Mouse (Mus musculus) C2C12 (cell line): ENCODE results near the gene Colgalt1. TPM values are rescaled to one million over a fixed set of nuclear protein-coding genes. Genes with fewer than 3 reads are reported as not detected.

Experiments used
- H3K27me3 ChIP-seq: one replicate; pipeline ENCODE4 v1.6.1; 2011; ENCODE audit not compliant: control insufficient read depth, insufficient read depth, insufficient read length
- H3K36me3 ChIP-seq: one replicate; pipeline ENCODE4 v1.6.1; 2011; ENCODE audit not compliant: control insufficient read depth, insufficient read depth
- H3K4me3 ChIP-seq: one replicate; pipeline ENCODE4 v1.5.1; 2011; ENCODE audit warnings: mild to moderate bottlenecking, control low read depth; ENCODE audit not compliant: poor library complexity, insufficient read depth, severe bottlenecking
- H3K79me2 ChIP-seq: one replicate; pipeline ENCODE4 v1.6.1; 2011; ENCODE audit not compliant: control insufficient read depth, insufficient read depth
- H3K79me3 ChIP-seq: one replicate; pipeline ENCODE4 v1.6.1; 2011; ENCODE audit warnings: low read depth, control low read depth
- H3ac ChIP-seq: one replicate; pipeline ENCODE3; 2011; ENCODE audit warnings: low read depth; ENCODE audit not compliant: control insufficient read depth, insufficient read length
- CEBPB ChIP-seq: IDR thresholded peaks from one replicate; pipeline ENCODE4 v1.6.1; 2011; ENCODE audit warnings: low read depth, mild to moderate bottlenecking, control low read depth, moderate library complexity
- CTCF ChIP-seq: IDR thresholded peaks from one replicate; pipeline ENCODE4 v1.5.1; 2011; ENCODE audit not compliant: control insufficient read depth, insufficient read depth, insufficient read length
- FOSL1 ChIP-seq: IDR thresholded peaks from one replicate; pipeline ENCODE4 v1.8.0; 2011; ENCODE audit warnings: mild to moderate bottlenecking, low read length; ENCODE audit not compliant: poor library complexity, insufficient read depth, severe bottlenecking
- MAX ChIP-seq: IDR thresholded peaks from one replicate; pipeline ENCODE4 v1.6.1; 2011; ENCODE audit warnings: mild to moderate bottlenecking, control low read depth
- MYOD1 ChIP-seq: IDR thresholded peaks from one replicate; pipeline ENCODE4 v1.6.1; 2011; ENCODE audit warnings: low read depth; ENCODE audit not compliant: control insufficient read depth, insufficient read length
- MYOG ChIP-seq: IDR thresholded peaks from one replicate; pipeline ENCODE4 v1.6.1; 2011; ENCODE audit not compliant: control insufficient read depth, insufficient read length; ENCODE audit errors: extremely low read depth
- USF1 ChIP-seq: IDR thresholded peaks from one replicate; pipeline ENCODE4 v1.6.1; 2011; ENCODE audit warnings: low read depth, mild to moderate bottlenecking, control low read depth, moderate library complexity
- polyA plus RNA-seq: library from polyadenylated mRNA; unstranded; fragments of >200 nt; fragmentation: generic; extraction: Trizol; gene quantifications from one replicate; pipeline ENCODE4 v1.2.1, GENCODE M21; 2012; ENCODE audit warnings: missing spikeins

The Colgalt1 gene
- polyA plus RNA-seq, 1 experiment = 72.3 TPM

DNA sequence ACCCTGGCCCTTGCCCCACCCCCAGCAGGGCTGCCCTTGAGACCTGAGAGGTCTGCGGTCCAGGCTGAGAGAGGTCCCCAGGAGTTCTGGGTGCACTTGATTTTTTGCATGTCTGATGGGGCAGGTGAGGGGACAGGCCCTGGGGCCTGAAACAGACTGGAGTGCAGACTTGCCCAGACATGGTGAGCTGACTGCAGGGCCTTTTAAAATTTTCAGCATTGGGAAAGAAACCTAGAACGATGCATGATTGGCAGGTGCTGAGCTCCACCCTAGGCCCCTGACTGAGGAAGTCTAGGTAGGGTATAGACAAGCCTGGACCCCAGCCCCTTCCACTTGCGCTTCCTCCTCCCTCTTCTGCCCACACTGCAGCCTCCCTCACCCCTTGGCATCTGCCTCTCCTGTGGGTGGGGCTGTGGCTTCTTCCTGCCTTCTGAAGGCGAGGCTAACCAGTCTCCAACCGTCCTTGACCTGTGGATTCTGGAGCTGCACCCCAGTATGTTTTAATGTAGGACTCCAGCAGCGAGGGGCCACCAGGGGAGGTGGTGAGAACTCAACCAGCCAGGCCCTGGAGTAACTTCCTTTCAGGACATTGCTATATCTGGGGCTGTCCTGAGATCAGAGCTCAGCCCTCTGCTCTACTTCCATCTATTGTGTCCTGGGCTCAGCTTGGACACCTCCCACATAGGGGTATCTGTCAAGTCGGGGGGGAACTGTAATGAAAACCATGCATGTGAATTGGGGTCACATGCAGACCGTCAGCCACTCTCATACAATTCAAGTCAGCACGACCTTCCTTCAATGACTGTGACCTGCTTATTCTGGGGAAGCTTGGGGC is 16.7 kb downstream of the Colgalt1 start:
- no peak for TF ChIP-seq MYOG
- no peak for TF ChIP-seq CEBPB
- H3K36me3 ChIP-seq = peaks cover 34% of the 10 kb centered on the region
- no peaks in the 10 kb centered on the region for H3K79me2 ChIP-seq
- H3K27me3 ChIP-seq = no peaks in the 10 kb centered on the region
- no peak overlapping the region for H3ac ChIP-seq
- H3K4me3 ChIP-seq = no peak overlapping the region
- H3K79me3 ChIP-seq = no peaks in the 10 kb centered on the region

DNA sequence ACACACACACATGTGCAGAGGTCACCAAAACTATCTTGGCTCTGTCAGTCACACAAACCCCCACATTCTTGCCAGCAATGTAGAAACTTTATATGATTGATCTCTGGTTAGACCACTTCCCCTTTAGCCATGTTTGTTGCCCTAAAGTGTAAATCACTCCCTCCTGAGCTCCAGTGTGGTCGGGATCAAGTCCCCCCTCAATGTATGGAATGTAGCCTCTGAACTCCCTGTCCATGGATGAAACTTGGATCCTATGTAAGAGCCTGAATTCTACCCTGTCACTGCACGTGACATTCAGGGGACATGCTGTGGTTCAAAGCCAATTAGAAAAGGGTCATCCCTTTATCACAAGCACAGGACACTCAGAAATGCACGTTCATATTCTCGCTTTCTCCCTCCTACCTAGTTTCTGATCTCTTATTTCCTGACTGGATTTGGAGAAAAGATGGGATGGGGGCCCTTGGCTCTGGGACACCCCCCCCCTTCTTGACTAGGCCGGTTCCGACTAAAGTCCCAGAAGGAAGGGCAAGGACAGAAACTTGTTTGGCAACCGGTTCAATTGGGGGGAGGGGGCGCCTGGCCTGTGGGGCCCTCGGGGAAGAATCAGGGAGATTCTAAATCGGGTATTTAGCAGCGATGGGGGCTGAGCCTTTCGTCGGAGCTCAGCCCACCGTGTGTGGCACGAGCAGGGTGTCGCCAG is 17.7 kb downstream of the Colgalt1 start:
- H3K27me3 ChIP-seq = no peaks in the 10 kb centered on the region
- TF ChIP-seq MAX (no peak), MYOG (no peak), FOSL1 (no peak), USF1 (no peak), CTCF (no peak), CEBPB (no peak), MYOD1 (no peak)
- H3K36me3 ChIP-seq = peaks cover 24% of the 10 kb centered on the region
- no peaks in the 10 kb centered on the region for H3K79me2 ChIP-seq
- no peaks in the 10 kb centered on the region for H3K79me3 ChIP-seq
- H3ac ChIP-seq = peak overlapping the region; percentile 55
- H3K4me3 ChIP-seq = peak overlapping the region; percentile 18

DNA sequence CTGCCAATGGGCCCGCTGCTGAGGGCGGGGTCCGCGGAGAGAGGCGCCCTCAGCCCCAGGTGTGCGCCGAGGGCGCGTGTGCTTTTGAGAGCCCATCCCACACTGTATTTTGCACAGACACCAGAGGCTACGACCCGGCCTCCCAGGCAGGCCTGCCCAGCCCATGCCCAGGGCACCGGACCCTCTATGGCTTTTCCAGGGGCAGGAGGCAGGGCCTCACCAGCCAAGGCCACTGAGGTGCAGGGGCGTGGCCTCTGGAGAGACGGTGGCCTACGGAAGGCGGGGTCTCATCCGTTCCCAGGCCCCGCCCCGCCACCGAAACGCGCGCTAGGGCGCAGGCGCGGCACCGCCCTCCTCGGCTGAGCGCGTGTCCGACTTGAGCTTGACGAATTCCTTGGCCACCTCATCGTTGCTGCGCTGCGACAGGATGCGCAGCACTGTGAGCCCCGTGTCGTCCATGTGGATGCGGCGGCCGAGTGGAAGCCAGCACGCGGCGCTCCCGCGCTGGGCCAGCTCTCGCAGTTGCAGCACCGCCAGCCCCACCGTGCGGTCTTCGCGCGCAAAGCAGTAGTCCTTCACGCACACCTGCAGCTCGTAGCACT is 18.4 kb downstream of the Colgalt1 start:
- H3K4me3 ChIP-seq = peak overlapping the region; percentile 18
- no peak for TF ChIP-seq MYOD1
- peak; percentile 21 for TF ChIP-seq CTCF
- TF ChIP-seq MAX = peak; percentile 93
- no peaks in the 10 kb centered on the region for H3K79me2 ChIP-seq
- no peaks in the 10 kb centered on the region for H3K79me3 ChIP-seq
- H3K27me3 ChIP-seq = no peaks in the 10 kb centered on the region
- peak overlapping the region; percentile 79 for H3ac ChIP-seq
- H3K36me3 ChIP-seq = peaks cover 17% of the 10 kb centered on the region

DNA sequence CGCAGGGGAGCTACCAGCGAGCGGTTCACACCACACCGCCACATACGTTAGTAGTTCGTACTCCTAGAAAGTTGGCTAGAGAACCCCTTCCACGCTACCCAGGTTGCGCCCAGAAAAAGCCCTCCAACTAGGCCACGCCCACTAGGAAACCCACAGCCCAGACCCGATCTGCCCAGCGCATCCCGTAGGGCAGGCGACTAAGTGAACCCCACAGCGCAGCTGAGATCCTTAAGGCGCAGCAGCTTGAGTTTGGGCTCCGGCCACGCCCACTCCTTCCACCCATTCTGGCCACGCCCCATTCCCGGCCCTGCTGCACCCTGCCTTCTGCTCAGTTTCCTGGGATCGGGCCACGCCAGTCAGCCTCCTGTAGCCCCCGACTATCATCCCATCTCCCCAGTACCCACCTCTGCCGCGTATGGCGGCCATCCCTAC is 19.0 kb downstream of the Colgalt1 start:
- H3K36me3 ChIP-seq = peaks cover 11% of the 10 kb centered on the region
- TF ChIP-seq FOSL1 = no peak
- no peak for TF ChIP-seq MYOD1
- TF ChIP-seq MYOG = no peak
- no peak for TF ChIP-seq USF1
- TF ChIP-seq CTCF = no peak
- TF ChIP-seq CEBPB = no peak
- no peak for TF ChIP-seq MAX
- no peaks in the 10 kb centered on the region for H3K79me3 ChIP-seq
- peak overlapping the region; percentile 18 for H3K4me3 ChIP-seq
- H3K79me2 ChIP-seq = no peaks in the 10 kb centered on the region
- no peaks in the 10 kb centered on the region for H3K27me3 ChIP-seq
- peak overlapping the region; percentile 79 for H3ac ChIP-seq

DNA sequence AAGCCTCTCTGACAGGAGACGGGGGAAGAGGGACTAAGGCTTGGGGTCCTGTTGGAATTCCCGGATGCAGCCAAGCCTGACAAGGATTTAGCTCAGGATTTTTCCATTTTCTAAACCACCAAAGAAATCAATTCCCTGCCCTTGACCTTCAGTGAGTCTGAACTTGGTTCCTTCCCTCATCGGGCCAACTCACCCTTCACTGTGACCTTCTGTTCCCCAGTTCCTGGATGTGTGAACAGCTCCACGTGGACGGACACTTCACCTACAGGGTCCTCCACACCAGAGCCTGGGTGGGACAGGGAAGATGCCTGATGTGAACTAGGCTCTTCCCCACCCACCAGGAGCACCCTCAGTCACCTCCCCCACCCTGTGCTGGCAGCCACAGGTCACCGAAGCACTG is 20.0 kb downstream of the Colgalt1 start:
- Histone ChIP-seq H3K79me2 (no peaks in the 10 kb centered on the region), H3ac (no peak overlapping the region), H3K4me3 (no peak overlapping the region), H3K36me3 (peaks cover 3% of the 10 kb centered on the region), H3K79me3 (no peaks in the 10 kb centered on the region), H3K27me3 (no peaks in the 10 kb centered on the region)
- TF ChIP-seq CEBPB = no peak
- TF ChIP-seq MYOG = no peak
- no peak for TF ChIP-seq CTCF
- TF ChIP-seq MAX = no peak
- TF ChIP-seq FOSL1 = no peak
- no peak for TF ChIP-seq USF1
- no peak for TF ChIP-seq MYOD1

DNA sequence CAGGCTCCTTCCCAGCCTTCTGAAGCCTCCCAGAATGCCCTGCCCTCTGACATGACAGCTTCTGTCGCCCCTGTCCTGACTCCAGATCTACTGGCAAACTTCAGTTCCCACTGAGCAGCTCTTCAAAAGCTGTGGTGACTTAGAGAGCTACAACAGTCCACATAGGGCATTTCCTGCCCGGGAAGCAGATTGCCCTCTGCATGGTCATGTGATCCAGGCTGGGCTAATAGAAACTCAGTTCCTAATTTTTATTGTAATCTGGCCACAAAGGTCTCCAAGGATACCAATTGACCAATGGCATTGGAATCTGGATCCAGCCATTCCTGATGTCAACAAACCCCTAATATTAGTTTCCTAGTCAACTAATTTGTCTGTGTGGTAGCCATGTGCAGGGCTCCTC is 21.1 kb downstream of the Colgalt1 start:
- H3K79me2 ChIP-seq = no peaks in the 10 kb centered on the region
- H3K27me3 ChIP-seq = no peaks in the 10 kb centered on the region
- H3K79me3 ChIP-seq = no peaks in the 10 kb centered on the region
- no peaks in the 10 kb centered on the region for H3K36me3 ChIP-seq
- H3ac ChIP-seq = no peak overlapping the region
- H3K4me3 ChIP-seq = no peak overlapping the region
- TF ChIP-seq MYOG (no peak), USF1 (peak; percentile 74)
